Mouse (Mus musculus): ENCODE data around the gene Leap2. TPM values are rescaled to one million over a fixed set of nuclear protein-coding genes. Genes with fewer than 3 reads are reported as not detected.

Gene Leap2
- total RNA-seq (2021): not detected

- intact Hi-C loops (cut with DNase I): no loop called here
- DNase-seq: no peak
These were observed at the start of gene Leap2 for GRCm38 (mm10) chr11:53423036-53423435. Leap2 (minus strand) TSS chr11:53423170.

GRCm38 (mm10) chr11:53472709-53473108 lies 49.7 kb upstream of the Leap2 start:
- intact Hi-C loops (cut with DNase I): loop anchor here (5.0 kb wide), 1 partner anchor 115 kb away; no protein-coding TSS in a partner anchor
- DNase-seq: no peak

GRCm38 (mm10) chr11:53469968-53470695 lies 47.2 kb upstream of the Leap2 start, which contains the start of gene Gm9837:
Gm9837 (minus strand) TSS chr11:53470479.
- intact Hi-C loops (cut with DNase I): loop anchor here (5.0 kb wide), 2 partner anchors 97 to 117 kb away; partner anchors contain the start of gene Kif3a
- DNase-seq: peak; percentile 95

GRCm38 (mm10) chr11:53469294-53469967 lies 46.5 kb upstream of the Leap2 start:
- DNase-seq: no peak
- intact Hi-C loops (cut with DNase I): loop anchor here (5.0 kb wide), 1 partner anchor 98 kb away; the partner anchor contains the start of gene Kif3a

GRCm38 (mm10) chr11:53466231-53466971 lies 43.4 kb upstream of the Leap2 start:
- intact Hi-C loops (cut with DNase I): loop anchor here (5.0 kb wide), 1 partner anchor 101 kb away; the partner anchor contains the start of gene Kif3a
- peak; percentile 85 for DNase-seq

- DNase-seq: no peak
These were observed 40.8 kb upstream of the Leap2 start for GRCm38 (mm10) chr11:53463551-53464424.

GRCm38 (mm10) chr11:53461727-53462126 lies 38.8 kb upstream of the Leap2 start:
- DNase-seq: no peak
- intact Hi-C loops (cut with DNase I): no loop called here

More at GRCm38 (mm10) chr11:53463551-53464424, 40.8 kb upstream of the Leap2 start:
- intact Hi-C loops (cut with DNase I): no loop called here

- no peak for DNase-seq
- intact Hi-C loops (cut with DNase I): no loop called here
These were observed 37.2 kb upstream of the Leap2 start for GRCm38 (mm10) chr11:53460192-53460591.

- no peak for DNase-seq
- intact Hi-C loops (cut with DNase I): no loop called here
These were observed 36.0 kb upstream of the Leap2 start for GRCm38 (mm10) chr11:53458996-53459395.

- no peak for DNase-seq
- intact Hi-C loops (cut with DNase I): no loop called here
These were observed 34.5 kb upstream of the Leap2 start for GRCm38 (mm10) chr11:53457372-53457954.

GRCm38 (mm10) chr11:53456474-53457371 lies 33.8 kb upstream of the Leap2 start, which contains the start of the genes Gm10447 and Shroom1:
Gm10447 (minus strand) TSS chr11:53457110.
Shroom1 (plus strand) TSS chr11:53457205.
- no peak for DNase-seq
- intact Hi-C loops (cut with DNase I): no loop called here

- no peak for DNase-seq
- intact Hi-C loops (cut with DNase I): no loop called here
These were observed 30.1 kb upstream of the Leap2 start for GRCm38 (mm10) chr11:53453031-53453430.

- intact Hi-C loops (cut with DNase I): no loop called here
- DNase-seq: no peak
These were observed 29.4 kb upstream of the Leap2 start for GRCm38 (mm10) chr11:53452396-53452795.

GRCm38 (mm10) chr11:53451361-53451760 lies 28.4 kb upstream of the Leap2 start:
- no peak for DNase-seq
- intact Hi-C loops (cut with DNase I): no loop called here

GRCm38 (mm10) chr11:53450070-53450705 lies 27.2 kb upstream of the Leap2 start:
- intact Hi-C loops (cut with DNase I): no loop called here
- DNase-seq: no peak

- intact Hi-C loops (cut with DNase I): no loop called here
- peak; percentile 68 for DNase-seq
These were observed 25.6 kb upstream of the Leap2 start for GRCm38 (mm10) chr11:53448529-53448928.

- DNase-seq: no peak
- intact Hi-C loops (cut with DNase I): no loop called here
These were observed 25.0 kb upstream of the Leap2 start for GRCm38 (mm10) chr11:53447996-53448395.

GRCm38 (mm10) chr11:53446183-53446582 lies 23.2 kb upstream of the Leap2 start:
- no peak for DNase-seq

More at GRCm38 (mm10) chr11:53446183-53446582, 23.2 kb upstream of the Leap2 start:
- intact Hi-C loops (cut with DNase I): no loop called here

All from left cerebral cortex, postnatal 4 days (tissue).